Mouse (Mus musculus): ENCODE data around the gene Prmt3.

DNA sequence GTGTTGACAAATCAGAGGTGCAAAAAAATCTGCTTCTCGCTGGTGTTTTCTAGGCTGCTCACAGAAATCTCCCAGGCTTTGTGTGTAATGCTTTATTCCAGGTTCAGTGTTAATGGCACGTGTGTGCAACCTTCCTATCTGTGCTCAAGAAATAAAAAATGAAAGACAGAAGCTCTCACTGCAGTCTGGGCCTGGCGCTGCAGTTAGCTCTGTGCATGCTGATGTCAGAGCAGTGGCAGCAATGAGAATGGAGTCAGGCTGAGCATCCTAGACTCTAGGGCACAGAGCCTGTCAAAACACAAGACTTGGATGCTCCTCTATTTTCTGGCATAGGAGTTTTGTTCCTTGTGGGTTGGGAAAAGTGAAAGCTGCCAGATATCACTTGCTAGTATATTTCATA lies 92.1 kb downstream of the Prmt3 start:
- no peak for TF ChIP-seq HCFC1 (IDR thresholded peaks at IDR 0.05; ENCODE audit: low read depth, low read length)
- TF ChIP-seq USF1 (IDR thresholded peaks at IDR 0.05; ENCODE audit: low read depth, low read length): no peak
- no peak for TF ChIP-seq EP300 (IDR thresholded peaks at IDR 0.05; ENCODE audit: low read depth in 1 of 2, low read length in 2 of 2)
- no peak for TF ChIP-seq MYC (IDR thresholded peaks at IDR 0.05; ENCODE audit: low read depth, low read length)
- TF ChIP-seq POLR2A (IDR thresholded peaks at IDR 0.05; ENCODE audit: control insufficient read depth in 1 of 2, insufficient read depth in 1 of 2, low read depth in 1 of 2, low read length in 2 of 2, poor library complexity in 1 of 2): no peak
- TF ChIP-seq CTCF (IDR thresholded peaks at IDR 0.05 in 2 of 3, conservative IDR thresholded peaks at IDR 0.05 in 1 of 3; ENCODE audit: control insufficient read depth in 1 of 3, insufficient read depth in 1 of 3, low read depth in 2 of 3, low read length in 3 of 3, poor library complexity in 1 of 3, severe bottlenecking in 1 of 3): no peak
- TF ChIP-seq UBTF (IDR thresholded peaks at IDR 0.05; ENCODE audit: borderline replicate concordance, insufficient read depth, low read depth, low read length): no peak
- no peak for TF ChIP-seq TAL1 (IDR thresholded peaks at IDR 0.05; ENCODE audit: low read length)
- no peak for TF ChIP-seq ZC3H11A (IDR thresholded peaks at IDR 0.05; ENCODE audit: low read depth, low read length)
